Mouse (Mus musculus): ENCODE results near the gene Txnip. TPM values are rescaled to one million over a fixed set of nuclear protein-coding genes. Genes with fewer than 3 reads are reported as not detected.

The Txnip gene
- polyA plus RNA-seq, 1 experiment = 719 TPM

- 40% methylated on average over 10 of the region's 10 CpGs for WGBS
Observed at GRCm38 (mm10) chr3:96563911-96564632, 6.3 kb downstream of the Txnip start.

GRCm38 (mm10) chr3:96564633-96565032 lies 6.9 kb downstream of the Txnip start:
- peaks cover 62% of the 10 kb centered on the region for H3K4me1 ChIP-seq (replicated peaks; ENCODE audit: control insufficient read depth, insufficient read depth, low read length)
- TF ChIP-seq POLR2A (IDR thresholded peaks at IDR 0.05; ENCODE audit: control insufficient read depth, extremely low read depth, insufficient read depth, low read length, poor library complexity) = no peak
- no peak for TF ChIP-seq CTCF (IDR thresholded peaks at IDR 0.05; ENCODE audit: borderline replicate concordance, control insufficient read depth, extremely low read depth, insufficient read depth, low read length, poor library complexity)
- 1% methylated on average over 7 of the region's 7 CpGs for WGBS
- H3K36me3 ChIP-seq (ENCODE audit: control insufficient read depth, insufficient read depth, low read length) = peaks cover 19% of the 10 kb centered on the region
- no peak overlapping the region for H3K27ac ChIP-seq (ENCODE audit: control insufficient read depth, insufficient read depth, low read length)
- H3K27me3 ChIP-seq (ENCODE audit: control insufficient read depth, insufficient read depth, low read length) = no peaks in the 10 kb centered on the region
- H3K4me3 ChIP-seq (ENCODE audit: control insufficient read depth, insufficient read depth, low read length) = no peak overlapping the region
- peak; percentile 56 for DNase-seq

More at GRCm38 (mm10) chr3:96563911-96564632, 6.3 kb downstream of the Txnip start:
- Histone ChIP-seq H3K4me1 (replicated peaks; ENCODE audit: control insufficient read depth, insufficient read depth, low read length) (peaks cover 61% of the 10 kb centered on the region), H3K27ac (ENCODE audit: control insufficient read depth, insufficient read depth, low read length) (no peak overlapping the region), H3K36me3 (ENCODE audit: control insufficient read depth, insufficient read depth, low read length) (peaks cover 25% of the 10 kb centered on the region), H3K27me3 (ENCODE audit: control insufficient read depth, insufficient read depth, low read length) (no peaks in the 10 kb centered on the region), H3K4me3 (ENCODE audit: control insufficient read depth, insufficient read depth, low read length) (no peak overlapping the region)
- TF ChIP-seq CTCF (IDR thresholded peaks at IDR 0.05; ENCODE audit: borderline replicate concordance, control insufficient read depth, extremely low read depth, insufficient read depth, low read length, poor library complexity) (no peak), POLR2A (IDR thresholded peaks at IDR 0.05; ENCODE audit: control insufficient read depth, extremely low read depth, insufficient read depth, low read length, poor library complexity) (no peak)
- DNase-seq = no peak

GRCm38 (mm10) chr3:96565105-96565504 lies 7.3 kb downstream of the Txnip start:
- 65% methylated on average over 3 of the region's 3 CpGs for WGBS
- TF ChIP-seq CTCF (IDR thresholded peaks at IDR 0.05; ENCODE audit: borderline replicate concordance, control insufficient read depth, extremely low read depth, insufficient read depth, low read length, poor library complexity) (no peak), POLR2A (IDR thresholded peaks at IDR 0.05; ENCODE audit: control insufficient read depth, extremely low read depth, insufficient read depth, low read length, poor library complexity) (no peak)
- H3K27me3 ChIP-seq (ENCODE audit: control insufficient read depth, insufficient read depth, low read length) = no peaks in the 10 kb centered on the region
- no peak overlapping the region for H3K4me3 ChIP-seq (ENCODE audit: control insufficient read depth, insufficient read depth, low read length)
- DNase-seq = no peak
- H3K27ac ChIP-seq (ENCODE audit: control insufficient read depth, insufficient read depth, low read length) = no peak overlapping the region
- peaks cover 14% of the 10 kb centered on the region for H3K36me3 ChIP-seq (ENCODE audit: control insufficient read depth, insufficient read depth, low read length)
- H3K4me1 ChIP-seq (replicated peaks; ENCODE audit: control insufficient read depth, insufficient read depth, low read length) = peaks cover 58% of the 10 kb centered on the region

DNA sequence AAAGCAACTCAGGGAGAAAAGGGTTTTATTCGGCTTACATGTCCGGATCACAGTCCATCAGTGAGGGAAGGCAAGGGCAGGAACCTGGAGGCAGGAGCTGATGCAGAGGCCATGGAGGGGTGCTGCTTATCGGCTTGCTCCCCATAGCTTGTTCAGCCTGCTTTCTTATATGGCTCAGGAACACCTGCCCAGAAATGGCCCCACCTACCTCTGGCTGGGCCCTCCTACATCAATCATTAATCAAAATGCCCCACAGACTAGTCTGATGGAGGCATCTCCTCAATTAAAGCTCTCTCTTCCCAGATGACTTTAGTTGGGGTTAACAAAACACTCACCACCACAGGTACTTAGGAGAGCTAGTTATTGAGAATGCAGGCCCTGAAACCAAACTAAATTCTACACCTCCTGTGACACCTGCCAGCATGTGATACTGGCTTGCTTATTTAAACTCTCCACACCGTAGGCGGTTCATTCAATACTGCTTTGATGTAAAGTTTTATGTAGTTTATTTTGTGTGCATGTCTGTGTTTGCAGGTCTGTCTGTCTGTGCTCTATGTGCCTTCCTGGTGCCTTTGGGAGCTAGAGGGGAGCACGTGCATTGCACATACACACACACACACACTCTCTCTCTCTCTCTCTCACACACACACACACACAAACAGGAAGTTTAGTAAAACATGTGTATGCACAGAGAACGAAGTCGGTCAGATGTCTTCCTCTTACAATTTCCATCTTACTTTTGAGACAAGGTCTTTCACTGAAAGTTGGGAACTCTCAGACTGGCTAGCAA lies 9.1 kb downstream of the Txnip start:
- no peak for DNase-seq
- no peaks in the 10 kb centered on the region for H3K36me3 ChIP-seq (ENCODE audit: control insufficient read depth, insufficient read depth, low read length)
- H3K27me3 ChIP-seq (ENCODE audit: control insufficient read depth, insufficient read depth, low read length) = no peaks in the 10 kb centered on the region
- no peak overlapping the region for H3K4me3 ChIP-seq (ENCODE audit: control insufficient read depth, insufficient read depth, low read length)
- H3K4me1 ChIP-seq (replicated peaks; ENCODE audit: control insufficient read depth, insufficient read depth, low read length) = peaks cover 62% of the 10 kb centered on the region
- WGBS = 45% methylated on average over 8 of the region's 8 CpGs
- TF ChIP-seq POLR2A (IDR thresholded peaks at IDR 0.05; ENCODE audit: control insufficient read depth, extremely low read depth, insufficient read depth, low read length, poor library complexity) (no peak), CTCF (IDR thresholded peaks at IDR 0.05; ENCODE audit: borderline replicate concordance, control insufficient read depth, extremely low read depth, insufficient read depth, low read length, poor library complexity) (no peak)
- peak overlapping the region; percentile 84 for H3K27ac ChIP-seq (ENCODE audit: control insufficient read depth, insufficient read depth, low read length)

DNA sequence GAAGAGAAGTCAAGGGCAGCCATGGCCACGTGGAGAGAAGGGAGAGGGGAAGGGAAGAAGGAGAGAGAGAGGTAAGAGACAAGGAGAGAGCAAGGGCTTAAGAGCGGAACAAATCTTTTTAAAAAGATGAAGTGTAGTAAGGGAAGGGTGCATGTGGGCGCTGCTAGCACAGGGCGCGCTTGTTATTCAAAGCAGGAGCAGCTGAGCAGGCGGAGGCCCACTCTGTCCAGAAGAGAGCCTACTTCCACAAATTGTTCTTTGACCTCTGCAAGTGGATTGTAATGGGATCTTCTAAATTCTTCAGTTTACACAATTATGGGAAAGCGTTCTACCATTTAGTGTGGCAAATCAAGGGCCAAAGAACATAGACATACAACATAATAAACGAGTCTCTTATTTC lies 10.8 kb downstream of the Txnip start:
- no peak for DNase-seq
- no peak overlapping the region for H3K27ac ChIP-seq (ENCODE audit: control insufficient read depth, insufficient read depth, low read length)
- peaks cover 56% of the 10 kb centered on the region for H3K4me1 ChIP-seq (replicated peaks; ENCODE audit: control insufficient read depth, insufficient read depth, low read length)
- no peaks in the 10 kb centered on the region for H3K36me3 ChIP-seq (ENCODE audit: control insufficient read depth, insufficient read depth, low read length)
- TF ChIP-seq POLR2A (IDR thresholded peaks at IDR 0.05; ENCODE audit: control insufficient read depth, extremely low read depth, insufficient read depth, low read length, poor library complexity) (no peak), CTCF (IDR thresholded peaks at IDR 0.05; ENCODE audit: borderline replicate concordance, control insufficient read depth, extremely low read depth, insufficient read depth, low read length, poor library complexity) (no peak)
- WGBS = 95% methylated on average over 8 of the region's 8 CpGs
- no peak overlapping the region for H3K4me3 ChIP-seq (ENCODE audit: control insufficient read depth, insufficient read depth, low read length)
- no peaks in the 10 kb centered on the region for H3K27me3 ChIP-seq (ENCODE audit: control insufficient read depth, insufficient read depth, low read length)

DNA sequence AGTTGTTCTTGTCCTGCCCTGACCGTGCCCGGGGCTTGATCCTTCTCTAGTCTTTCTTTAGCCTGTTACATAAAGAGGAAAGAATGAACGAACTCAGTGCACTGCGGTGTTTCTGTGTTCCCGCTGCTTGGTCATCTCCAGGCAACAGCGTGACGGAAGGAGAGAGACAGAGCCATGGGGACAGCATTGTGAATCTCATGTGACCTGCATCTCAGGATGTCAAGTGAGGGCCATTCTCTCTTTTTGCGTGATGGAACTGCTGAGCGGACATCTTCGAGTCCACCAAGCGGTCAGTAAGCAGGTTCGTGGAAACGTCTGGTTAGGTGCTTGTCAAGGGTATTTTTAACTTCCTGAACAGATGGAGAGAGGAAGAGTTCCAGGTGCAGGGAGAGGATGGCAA lies 11.7 kb downstream of the Txnip start:
- Histone ChIP-seq H3K4me3 (ENCODE audit: control insufficient read depth, insufficient read depth, low read length) (no peak overlapping the region), H3K36me3 (ENCODE audit: control insufficient read depth, insufficient read depth, low read length) (no peaks in the 10 kb centered on the region), H3K4me1 (replicated peaks; ENCODE audit: control insufficient read depth, insufficient read depth, low read length) (peaks cover 47% of the 10 kb centered on the region), H3K27ac (ENCODE audit: control insufficient read depth, insufficient read depth, low read length) (no peak overlapping the region), H3K27me3 (ENCODE audit: control insufficient read depth, insufficient read depth, low read length) (no peaks in the 10 kb centered on the region)
- WGBS = 94% methylated on average over 13 of the region's 13 CpGs
- no peak for DNase-seq
- no peak for TF ChIP-seq POLR2A (IDR thresholded peaks at IDR 0.05; ENCODE audit: control insufficient read depth, extremely low read depth, insufficient read depth, low read length, poor library complexity)
